Mouse (Mus musculus): Measurements from ENCODE around the gene Fam71b. TPM values are rescaled to one million over a fixed set of nuclear protein-coding genes. Genes with fewer than 3 reads are reported as not detected.

Gene Fam71b
- polyA plus RNA-seq, 1 experiment = not detected

- no peak for TF ChIP-seq GATA1 (IDR thresholded peaks at IDR 0.05; ENCODE audit: low read length)
These were observed 1.5 kb downstream of the Fam71b start for GRCm38 (mm10) chr11:46397900-46398299.

GRCm38 (mm10) chr11:46398473-46398872 lies 2.1 kb downstream of the Fam71b start:
- TF ChIP-seq GATA1 (IDR thresholded peaks at IDR 0.05; ENCODE audit: low read length) = no peak

GRCm38 (mm10) chr11:46398933-46399383 lies 2.6 kb downstream of the Fam71b start:
- no peak for TF ChIP-seq GATA1 (IDR thresholded peaks at IDR 0.05; ENCODE audit: low read length)

- TF ChIP-seq GATA1 (IDR thresholded peaks at IDR 0.05; ENCODE audit: low read length) = no peak
These were observed 5.2 kb downstream of the Fam71b start for GRCm38 (mm10) chr11:46401555-46401954.

GRCm38 (mm10) chr11:46404986-46405385 lies 8.6 kb downstream of the Fam71b start:
- no peak for TF ChIP-seq GATA1 (IDR thresholded peaks at IDR 0.05; ENCODE audit: low read length)

GRCm38 (mm10) chr11:46406721-46407120 lies 10.4 kb downstream of the Fam71b start:
- TF ChIP-seq GATA1 (IDR thresholded peaks at IDR 0.05; ENCODE audit: low read length) = no peak

- no peak for TF ChIP-seq GATA1 (IDR thresholded peaks at IDR 0.05; ENCODE audit: low read length)
These were observed 13.7 kb downstream of the Fam71b start for GRCm38 (mm10) chr11:46410018-46410563.

- TF ChIP-seq GATA1 (IDR thresholded peaks at IDR 0.05; ENCODE audit: low read length) = no peak
These were observed 22.1 kb downstream of the Fam71b start for GRCm38 (mm10) chr11:46418438-46418837.

GRCm38 (mm10) chr11:46418860-46419259 lies 22.5 kb downstream of the Fam71b start:
- no peak for TF ChIP-seq GATA1 (IDR thresholded peaks at IDR 0.05; ENCODE audit: low read length)

GRCm38 (mm10) chr11:46421086-46421888 lies 24.9 kb downstream of the Fam71b start:
- no peak for TF ChIP-seq GATA1 (IDR thresholded peaks at IDR 0.05; ENCODE audit: low read length)

- TF ChIP-seq GATA1 (IDR thresholded peaks at IDR 0.05; ENCODE audit: low read length) = no peak
These were observed 33.8 kb downstream of the Fam71b start for GRCm38 (mm10) chr11:46430123-46430522.

- no peak for TF ChIP-seq GATA1 (IDR thresholded peaks at IDR 0.05; ENCODE audit: low read length)
These were observed 34.8 kb downstream of the Fam71b start for GRCm38 (mm10) chr11:46431129-46431528.

GRCm38 (mm10) chr11:46435363-46435762 lies 39.0 kb downstream of the Fam71b start:
- no peak for TF ChIP-seq GATA1 (IDR thresholded peaks at IDR 0.05; ENCODE audit: low read length)

GRCm38 (mm10) chr11:46436760-46437458 lies 40.5 kb downstream of the Fam71b start, which contains the start of gene Med7:
TSS of gene Med7 (plus strand) at chr11:46436925.
- no peak for TF ChIP-seq GATA1 (IDR thresholded peaks at IDR 0.05; ENCODE audit: low read length)

- TF ChIP-seq GATA1 (IDR thresholded peaks at IDR 0.05; ENCODE audit: low read length) = no peak
These were observed 41.2 kb downstream of the Fam71b start for GRCm38 (mm10) chr11:46437459-46438000.

- TF ChIP-seq GATA1 (IDR thresholded peaks at IDR 0.05; ENCODE audit: low read length) = peak; percentile 57
These were observed 42.7 kb downstream of the Fam71b start for GRCm38 (mm10) chr11:46439005-46439543.

Data from G1E-ER4 (cell line).